18 mouse cellular contexts compared by ENCODE assay signal in the genomic region with DNA sequence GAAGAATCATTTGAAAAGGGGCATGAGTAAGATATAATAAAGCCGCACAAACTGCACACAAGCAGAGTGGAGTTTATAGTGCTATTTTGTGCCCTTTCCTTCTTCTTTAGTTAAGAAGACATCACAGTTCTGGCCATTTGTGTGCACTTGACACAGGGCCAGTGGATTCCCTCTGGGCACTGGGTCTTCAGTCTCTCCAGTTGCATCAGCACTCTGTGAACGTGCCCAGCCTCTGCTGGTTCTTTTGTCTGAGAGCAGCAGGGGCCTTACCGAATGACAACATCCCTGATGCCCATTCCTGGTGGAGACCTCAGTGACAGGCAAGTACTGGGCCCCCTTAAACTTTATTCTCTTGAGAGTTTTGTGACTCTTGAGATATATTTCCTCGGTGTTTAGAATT. TPM values are rescaled to one million over a fixed set of nuclear protein-coding genes. Genes with fewer than 3 reads are reported as not detected.
DNase-seq lines count a peak whose midpoint lies in the region; ATAC-seq and TF ChIP-seq lines count a peak whose summit lies in the region.
"Had no signal": no experiment of that assay in that cellular context is flagged by ENCODE, and none has a peak within 500 bp of the region (broad histone marks: within the 10 kb centered on the region; RNA-seq: fewer than 3 reads in every experiment).

No protein-coding gene starts in this region.

- no peak for TF ChIP-seq CTCF in forebrain, postnatal 0 days (IDR thresholded peaks at IDR 0.05; ENCODE audit: low read depth)
- TF ChIP-seq CTCF in hindbrain, postnatal 0 days (IDR thresholded peaks at IDR 0.05; ENCODE audit: low read depth) = no peak
- no peak for TF ChIP-seq CTCF in brain, embryonic 14.5 days (IDR thresholded peaks at IDR 0.05; ENCODE audit: borderline replicate concordance, extremely low read depth, insufficient read depth, insufficient read length)

- H3K9ac ChIP-seq in forebrain, embryonic 14.5 days (ENCODE audit: low read length) = no peak overlapping the region
- no peak overlapping the region; the same call in 1 of the 2 replicates for H3K9ac ChIP-seq in forebrain, postnatal 0 days
- no peak overlapping the region for H3K9ac ChIP-seq in hindbrain, postnatal 0 days (replicated peaks; ENCODE audit: low read length)
- H3K9ac ChIP-seq in hindbrain, embryonic 12.5 days = no peak overlapping the region
- H3K9ac ChIP-seq: heart, embryonic 13.5 days had no signal

- WGBS in forebrain, embryonic 14.5 days = 34% methylated on average over 4 of the region's 4 CpGs
- WGBS in forebrain, postnatal 0 days = 33% methylated on average over 4 of the region's 4 CpGs
- 32% methylated on average over 4 of the region's 4 CpGs for WGBS in hindbrain, postnatal 0 days
- WGBS in hindbrain, embryonic 12.5 days = 45% methylated on average over 4 of the region's 4 CpGs

- no peak overlapping the region for H3K27ac ChIP-seq in forebrain, embryonic 14.5 days (ENCODE audit: low read depth, low read length)
- H3K27ac ChIP-seq in forebrain, postnatal 0 days (ENCODE audit: low read depth, low read length) = no peak overlapping the region
- no peak overlapping the region for H3K27ac ChIP-seq in hindbrain, postnatal 0 days
- no peak overlapping the region for H3K27ac ChIP-seq in hindbrain, embryonic 12.5 days
- H3K27ac ChIP-seq: heart, embryonic 13.5 days had no signal

- DNase-seq in forebrain, embryonic 14.5 days (ENCODE audit: low spot score) = peak; percentile 40
- no peak for DNase-seq in forebrain, postnatal 0 days
- peak; percentile 43 for DNase-seq in hindbrain, postnatal 0 days (ENCODE audit: low spot score)
- peak; percentile 24 for DNase-seq in Muller cell, postnatal 12 days (ENCODE audit: inconsistent ontology term)
- DNase-seq in brain, embryonic 14.5 days (ENCODE audit: low read depth) = peak; percentile 64
- DNase-seq in thymus, postnatal 14 days = no peak
- DNase-seq: adrenal gland, postnatal 25 days; cerebellum, adult 18-20 months; gastrocnemius, postnatal 10 days; heart, adult 18-20 months; kidney, adult 8-10 months; kidney, postnatal 14 days; liver had no signal

- no peaks in the 10 kb centered on the region for H3K4me1 ChIP-seq in forebrain, embryonic 14.5 days (ENCODE audit: control insufficient read depth, insufficient read depth, low read length)
- no peaks in the 10 kb centered on the region for H3K4me1 ChIP-seq in forebrain, postnatal 0 days (ENCODE audit: insufficient read depth)
- no peaks in the 10 kb centered on the region for H3K4me1 ChIP-seq in hindbrain, postnatal 0 days (ENCODE audit: insufficient read depth, low read length)
- H3K4me1 ChIP-seq in hindbrain, embryonic 12.5 days = no peaks in the 10 kb centered on the region
- H3K4me1 ChIP-seq: megakaryocyte, embryonic 14.5 days had no signal

- H3K27me3 ChIP-seq in forebrain, embryonic 14.5 days (replicated peaks; ENCODE audit: control insufficient read depth, insufficient read depth, low read length) = no peaks in the 10 kb centered on the region
- H3K27me3 ChIP-seq in forebrain, postnatal 0 days (ENCODE audit: insufficient read depth, low read length) = no peaks in the 10 kb centered on the region
- H3K27me3 ChIP-seq in hindbrain, postnatal 0 days (ENCODE audit: insufficient read depth, low read length) = no peaks in the 10 kb centered on the region
- H3K27me3 ChIP-seq in hindbrain, embryonic 12.5 days = no peaks in the 10 kb centered on the region
- H3K27me3 ChIP-seq: heart, embryonic 13.5 days; megakaryocyte, embryonic 14.5 days had no signal

- no peaks in the 10 kb centered on the region for H3K36me3 ChIP-seq in forebrain, embryonic 14.5 days (ENCODE audit: control insufficient read depth, insufficient read depth, low read length)
- H3K36me3 ChIP-seq in forebrain, postnatal 0 days (ENCODE audit: insufficient read depth) = no peaks in the 10 kb centered on the region
- H3K36me3 ChIP-seq in hindbrain, postnatal 0 days (ENCODE audit: insufficient read depth, low read length) = no peaks in the 10 kb centered on the region
- H3K36me3 ChIP-seq in hindbrain, embryonic 12.5 days = no peaks in the 10 kb centered on the region
- H3K36me3 ChIP-seq: heart, embryonic 13.5 days had no signal

- no peaks in the 10 kb centered on the region for H3K9me3 ChIP-seq in forebrain, embryonic 14.5 days (replicated peaks; ENCODE audit: control insufficient read depth, low read length)
- no peaks in the 10 kb centered on the region for H3K9me3 ChIP-seq in forebrain, postnatal 0 days (ENCODE audit: low read length)
- H3K9me3 ChIP-seq in hindbrain, postnatal 0 days (ENCODE audit: low read length) = no peaks in the 10 kb centered on the region
- H3K9me3 ChIP-seq in hindbrain, embryonic 12.5 days (replicated peaks) = no peaks in the 10 kb centered on the region
- H3K9me3 ChIP-seq: heart, embryonic 13.5 days had no signal

- no peak overlapping the region for H3K4me3 ChIP-seq in forebrain, embryonic 14.5 days (ENCODE audit: low read depth, low read length)
- H3K4me3 ChIP-seq in forebrain, postnatal 0 days (ENCODE audit: low read depth, low read length) = no peak overlapping the region
- no peak overlapping the region for H3K4me3 ChIP-seq in hindbrain, postnatal 0 days (ENCODE audit: low read length)
- no peak overlapping the region for H3K4me3 ChIP-seq in hindbrain, embryonic 12.5 days
- H3K4me3 ChIP-seq: heart, embryonic 13.5 days; megakaryocyte, embryonic 14.5 days; myocyte had no signal

- ATAC-seq in forebrain, embryonic 14.5 days = peak; percentile 32; the same call in 1 of the 2 replicates
- ATAC-seq in forebrain, postnatal 0 days = no peak
- no peak for ATAC-seq in hindbrain, postnatal 0 days
- no peak for ATAC-seq in hindbrain, embryonic 12.5 days (ENCODE audit: low FRiP score)

- H3K4me2 ChIP-seq in forebrain, embryonic 14.5 days (ENCODE audit: low read length) = no peak overlapping the region
- no peak overlapping the region for H3K4me2 ChIP-seq in forebrain, postnatal 0 days (ENCODE audit: low read depth)
- H3K4me2 ChIP-seq in hindbrain, postnatal 0 days (ENCODE audit: low read depth, low read length) = no peak overlapping the region
- no peak overlapping the region for H3K4me2 ChIP-seq in hindbrain, embryonic 12.5 days (replicated peaks)
- H3K4me2 ChIP-seq: heart, embryonic 13.5 days had no signal

- TF ChIP-seq POLR2A in brain, embryonic 14.5 days (IDR thresholded peaks at IDR 0.05; ENCODE audit: borderline replicate concordance, extremely low read depth, insufficient read depth, insufficient read length, poor library complexity, severe bottlenecking) = no peak

RNA-seq across cellular contexts. Expression of a gene that starts 12.4 kb away (rescaled TPM):
- 3.0 and 4.3 TPM in 2 replicates for polyA plus RNA-seq in forebrain, embryonic 14.5 days (2014; fragmentation: Nextera tagmentation; extraction: Ambion mirVana)
- 3.0 and 13.7 TPM in 2 replicates for total RNA-seq in forebrain, postnatal 0 days (2014; rRNA removed)
- polyA plus RNA-seq in forebrain, postnatal 0 days (2015; fragmentation: Nextera tagmentation; extraction: Ambion mirVana) = 2.4 and 2.7 TPM in 2 replicates
- 5.4 and 12.4 TPM in 2 replicates for total RNA-seq in hindbrain, postnatal 0 days (2014; rRNA removed)
- 1.0 and 1.4 TPM in 2 replicates for polyA plus RNA-seq in hindbrain, postnatal 0 days (2015; fragmentation: Nextera tagmentation; extraction: Ambion mirVana)
- polyA plus RNA-seq in hindbrain, embryonic 12.5 days (2016; fragmentation: Nextera tagmentation; extraction: Ambion mirVana) = 1.6 and 2.3 TPM in 2 replicates
- polyA plus RNA-seq in brain, embryonic 14.5 days (2012; rRNA removed) = 7.3 and 7.5 TPM in 2 replicates
- total RNA-seq: neutrophil, adult 5-6 weeks had no signal

Comparison
In these comparisons a context has a peak if more than half of its experiments do, and no peak if none do; other contexts are left out.
1. DNase-seq: peak in forebrain, embryonic 14.5 days (single experiment), hindbrain, postnatal 0 days (single experiment), Muller cell, postnatal 12 days (single experiment) and brain, embryonic 14.5 days (single experiment); none in forebrain, postnatal 0 days (single experiment) and thymus, postnatal 14 days (single experiment).